ENCODE assay signal across 19 mouse cellular contexts in genomic region chr11:53493243-53493955, GRCm38 (mm10). TPM values are rescaled to one million over a fixed set of nuclear protein-coding genes. Genes with fewer than 3 reads are reported as not detected.
DNase-seq lines count a peak whose midpoint lies in the region; ATAC-seq lines count a peak whose summit lies in the region.
"Had no signal": no experiment of that assay in that cellular context is flagged by ENCODE, and none has a peak within 500 bp of the region (broad histone marks: within the 10 kb centered on the region; RNA-seq: fewer than 3 reads in every experiment).

No protein-coding gene starts in this region.

- WGBS in kidney, embryonic 15.5 days, result 26% methylated on average over 3 of the region's 3 CpGs

- no peaks in the 10 kb centered on the region for H3K27me3 ChIP-seq in kidney, embryonic 15.5 days
- H3K27me3 ChIP-seq: embryonic facial prominence, embryonic 13.5 days; stomach, embryonic 15.5 days had no signal

- no peak for DNase-seq in kidney, adult 11 months
- peak; percentile 37 for DNase-seq in ZHBTc4 (ENCODE audit: low read depth, low spot score)
- DNase-seq in embryo, embryonic 9.5 days (ENCODE audit: extremely low spot score), result peak; percentile 72
- peak; percentile 73 for DNase-seq in retina, embryonic 14.5 days (ENCODE audit: low spot score)
- no peak for DNase-seq in adrenal gland, adult 18-20 months (ENCODE audit: low spot score in 2 of 2)
- DNase-seq: cerebellum, adult 8-10 months; kidney, adult 9 months; left cerebral cortex, postnatal 4 days; liver, embryonic 13.5 days; lung, postnatal 14 days; right cerebral cortex, postnatal 4 days; thymus, postnatal 4 days had no signal

- H3K36me3 ChIP-seq in kidney, embryonic 15.5 days, result no peaks in the 10 kb centered on the region
- H3K36me3 ChIP-seq: embryonic facial prominence, embryonic 13.5 days; liver, embryonic 13.5 days; midbrain, embryonic 15.5 days; stomach, embryonic 15.5 days had no signal

- H3K4me1 ChIP-seq in kidney, embryonic 15.5 days, result peaks cover 19% of the 10 kb centered on the region; the same call in 1 of the 2 replicates
- H3K4me1 ChIP-seq: liver, embryonic 13.5 days; midbrain, embryonic 15.5 days; stomach, embryonic 15.5 days had no signal

- H3K4me3 ChIP-seq in kidney, embryonic 15.5 days (replicated peaks), result no peak overlapping the region
- H3K4me3 ChIP-seq: embryonic facial prominence, embryonic 13.5 days; liver, embryonic 13.5 days; midbrain, embryonic 15.5 days; stomach, embryonic 15.5 days had no signal

- no peaks in the 10 kb centered on the region for H3K9me3 ChIP-seq in kidney, embryonic 15.5 days (replicated peaks)
- H3K9me3 ChIP-seq: embryonic facial prominence, embryonic 13.5 days; liver, embryonic 13.5 days; midbrain, embryonic 15.5 days; stomach, embryonic 15.5 days had no signal

- no peak overlapping the region for H3K4me2 ChIP-seq in kidney, embryonic 15.5 days
- H3K4me2 ChIP-seq: embryonic facial prominence, embryonic 13.5 days; hindbrain, embryonic 14.5 days; liver, embryonic 13.5 days; midbrain, embryonic 15.5 days; stomach, embryonic 15.5 days had no signal

- no peak overlapping the region for H3K9ac ChIP-seq in kidney, embryonic 15.5 days
- H3K9ac ChIP-seq: embryonic facial prominence, embryonic 13.5 days; hindbrain, embryonic 14.5 days; liver, embryonic 13.5 days; midbrain, embryonic 15.5 days; stomach, embryonic 15.5 days had no signal

- H3K27ac ChIP-seq in kidney, embryonic 15.5 days, result no peak overlapping the region
- H3K27ac ChIP-seq: embryonic facial prominence, embryonic 13.5 days; hindbrain, embryonic 14.5 days; liver, embryonic 13.5 days; midbrain, embryonic 15.5 days; stomach, embryonic 15.5 days had no signal

- 0 out of 2 replicates have a peak, but pooled peaks have one; percentile 22 for ATAC-seq in kidney, embryonic 15.5 days (replicated peaks; ENCODE audit: low FRiP score)
- no peak for ATAC-seq in frontal cortex, adult (ENCODE audit: low TSS enrichment)
- ATAC-seq: midbrain, embryonic 15.5 days had no signal

RNA-seq across cellular contexts. Expression of gene Sowaha, which starts 13.3 kb away (rescaled TPM):
- 0.23 and 0.32 TPM in 2 replicates for polyA plus RNA-seq in kidney, embryonic 15.5 days (2015; fragmentation: Nextera tagmentation; extraction: Ambion mirVana)
- total RNA-seq in adrenal gland, adult 18-20 months (2021), result under 1 TPM; 0.19 to 0.30 TPM

RNA-seq across cellular contexts. Expression of gene Gm9945, which starts 13.4 kb away (rescaled TPM):
- polyA plus RNA-seq in kidney, embryonic 15.5 days (2015; fragmentation: Nextera tagmentation; extraction: Ambion mirVana), result not detected in 2 replicates
- not detected for total RNA-seq in adrenal gland, adult 18-20 months (2021)
- total RNA-seq: heart, adult 8-10 months had no signal
- polyA plus RNA-seq: embryonic facial prominence, embryonic 13.5 days; stomach, embryonic 15.5 days had no signal

RNA-seq across cellular contexts. Expression of gene Gm9837, which starts 23.1 kb away (rescaled TPM):
- polyA plus RNA-seq in kidney, embryonic 15.5 days (2015; fragmentation: Nextera tagmentation; extraction: Ambion mirVana), result not detected in 2 replicates
- not detected for total RNA-seq in adrenal gland, adult 18-20 months (2021)
- total RNA-seq: heart, adult 8-10 months; left cerebral cortex, postnatal 4 days had no signal
- polyA plus RNA-seq: embryonic facial prominence, embryonic 13.5 days; hindbrain, embryonic 14.5 days; liver, embryonic 13.5 days; midbrain, embryonic 15.5 days; stomach, embryonic 15.5 days had no signal

RNA-seq across cellular contexts. Expression of gene Sept8, which starts 25.7 kb away (rescaled TPM):
- polyA plus RNA-seq in kidney, embryonic 15.5 days (2015; fragmentation: Nextera tagmentation; extraction: Ambion mirVana), result 21.9 and 25.6 TPM in 2 replicates
- total RNA-seq in adrenal gland, adult 18-20 months (2021), result 10 to 100 TPM; 28.9 to 32.1 TPM

RNA-seq across cellular contexts. Expression of gene Shroom1, which starts 36.4 kb away (rescaled TPM):
- polyA plus RNA-seq in kidney, embryonic 15.5 days (2015; fragmentation: Nextera tagmentation; extraction: Ambion mirVana), result 1.7 and 2.3 TPM in 2 replicates
- 10 to 100 TPM in 1 of 2 experiments, 1 to 10 TPM in 1; 3.7 to 10.9 TPM for total RNA-seq in adrenal gland, adult 18-20 months (2021)

Comparison
In these comparisons a context has a peak if more than half of its experiments do, and no peak if none do; other contexts are left out.
1. DNase-seq: peak in ZHBTc4 (single experiment), embryo, embryonic 9.5 days (single experiment) and retina, embryonic 14.5 days (single experiment); none in kidney, adult 11 months (single experiment) and adrenal gland, adult 18-20 months (0 of 2).